Mouse (Mus musculus): ENCODE measurements at regions not wholly inside any gene's neighbourhood (a gene's known extent, or its start where the extent isn't known, plus 50 kb on each side); places are given as distances from the start of the nearest gene placed in this dataset.

GRCm38 (mm10) chr7:71873817-71874216, 432.6 kb downstream of the Mctp2 start:
- dilution Hi-C loops (cut with MboI; ENCODE audit: extremely low pct_ligation_motif_present, extremely low pct_unique_long_range_greater_than_20kb, low sequenced_read_pairs) (no loop called here), in situ Hi-C loops (cut with MboI; ENCODE audit: low pct_ligation_motif_present, low pct_unique_long_range_greater_than_20kb, low sequenced_read_pairs) (no loop called here)
- no peaks in the 10 kb centered on the region for H3K27me3 ChIP-seq (replicated peaks)
- no peaks in the 10 kb centered on the region for H3K79me2 ChIP-seq (replicated peaks; ENCODE audit: control insufficient read depth, extremely low read depth, insufficient read depth, poor library complexity, severe bottlenecking)
- no peak overlapping the region for H3K4me2 ChIP-seq (ENCODE audit: insufficient read depth, low read depth, poor library complexity, severe bottlenecking)
- no peak overlapping the region for H3K27ac ChIP-seq (ENCODE audit: insufficient read depth, low read depth)
- H3K4me1 ChIP-seq (ENCODE audit: control insufficient read depth in 1 of 2, insufficient read depth in 2 of 2) = no peaks in the 10 kb centered on the region
- no peak overlapping the region for H3K4me3 ChIP-seq (replicated peaks in 1 of 3; ENCODE audit: low read depth in 2 of 3, low read length in 2 of 3, poor library complexity in 1 of 3)
- H3K9me3 ChIP-seq (replicated peaks; ENCODE audit: low read length) = peaks cover 54% of the 10 kb centered on the region
- no peak for DNase-seq (ENCODE audit: extremely low read depth)
- no peaks in the 10 kb centered on the region for H3K36me3 ChIP-seq (replicated peaks in 1 of 2; ENCODE audit: control insufficient read depth in 1 of 2, insufficient read depth in 1 of 2, low read length in 1 of 2)
- no peak overlapping the region for H3K9ac ChIP-seq (ENCODE audit: insufficient read depth, low read depth)
- TF ChIP-seq TCF12 (IDR thresholded peaks at IDR 0.05; ENCODE audit: low read depth, low read length) = no peak
- TF ChIP-seq E2F4 (IDR thresholded peaks at IDR 0.05; ENCODE audit: insufficient replicate concordance, low read depth, low read length) = no peak
- no peak for TF ChIP-seq MAX (IDR thresholded peaks at IDR 0.05; ENCODE audit: low read length)
- no peak for TF ChIP-seq NELFE (IDR thresholded peaks at IDR 0.05; ENCODE audit: low read depth, low read length)
- no peak for TF ChIP-seq ETS1 (conservative IDR thresholded peaks at IDR 0.05; ENCODE audit: low read depth, low read length)
- TF ChIP-seq UBTF (IDR thresholded peaks at IDR 0.05; ENCODE audit: low read depth, low read length) = no peak
- TF ChIP-seq CTCF (conservative IDR thresholded peaks at IDR 0.05 in 1 of 2, IDR thresholded peaks at IDR 0.05 in 1 of 2; ENCODE audit: low read depth in 2 of 2, low read length in 2 of 2) = no peak
- TF ChIP-seq IRF4 (IDR thresholded peaks at IDR 0.05; ENCODE audit: low read depth, low read length) = no peak
- no peak for TF ChIP-seq POLR2A (IDR thresholded peaks at IDR 0.05; ENCODE audit: low read depth, low read length)
- TF ChIP-seq JUN (IDR thresholded peaks at IDR 0.05; ENCODE audit: insufficient read depth, low read depth, low read length) = no peak
- no peak for TF ChIP-seq MYC (IDR thresholded peaks at IDR 0.05; ENCODE audit: low read depth, low read length)
- TF ChIP-seq USF2 (conservative IDR thresholded peaks at IDR 0.05; ENCODE audit: low read depth, low read length) = no peak
- no peak for TF ChIP-seq MEF2A (IDR thresholded peaks at IDR 0.05; ENCODE audit: borderline replicate concordance, low read depth, low read length)
- no peak for TF ChIP-seq ZKSCAN1 (IDR thresholded peaks at IDR 0.05; ENCODE audit: borderline replicate concordance, low read depth, low read length)
- TF ChIP-seq POLR2AphosphoS2 (IDR thresholded peaks at IDR 0.05; ENCODE audit: low read depth, low read length) = no peak
- TF ChIP-seq GABPA (IDR thresholded peaks at IDR 0.05; ENCODE audit: insufficient replicate concordance, low read depth, low read length) = no peak
- TF ChIP-seq CHD2 (IDR thresholded peaks at IDR 0.05; ENCODE audit: low read length) = no peak
- TF ChIP-seq KAT2A (IDR thresholded peaks at IDR 0.05; ENCODE audit: insufficient replicate concordance, low read length) = no peak
- TF ChIP-seq MAFK (IDR thresholded peaks at IDR 0.05; ENCODE audit: insufficient replicate concordance, low read length) = no peak
- no peak for TF ChIP-seq ZC3H11A (IDR thresholded peaks at IDR 0.05; ENCODE audit: low read depth, low read length)

- DNase-seq (ENCODE audit: extremely low read depth) = no peak
- Histone ChIP-seq H3K4me3 (replicated peaks in 1 of 3; ENCODE audit: low read depth in 2 of 3, low read length in 2 of 3, poor library complexity in 1 of 3) (no peak overlapping the region), H3K9me3 (replicated peaks; ENCODE audit: low read length) (peaks cover 61% of the 10 kb centered on the region), H3K36me3 (replicated peaks in 1 of 2; ENCODE audit: control insufficient read depth in 1 of 2, insufficient read depth in 1 of 2, low read length in 1 of 2) (no peaks in the 10 kb centered on the region), H3K27me3 (replicated peaks) (no peaks in the 10 kb centered on the region), H3K9ac (ENCODE audit: insufficient read depth, low read depth) (no peak overlapping the region), H3K4me1 (ENCODE audit: control insufficient read depth in 1 of 2, insufficient read depth in 2 of 2) (no peaks in the 10 kb centered on the region), H3K27ac (ENCODE audit: insufficient read depth, low read depth) (no peak overlapping the region), H3K79me2 (replicated peaks; ENCODE audit: control insufficient read depth, extremely low read depth, insufficient read depth, poor library complexity, severe bottlenecking) (no peaks in the 10 kb centered on the region), H3K4me2 (ENCODE audit: insufficient read depth, low read depth, poor library complexity, severe bottlenecking) (no peak overlapping the region)
- TF ChIP-seq JUN (IDR thresholded peaks at IDR 0.05; ENCODE audit: insufficient read depth, low read depth, low read length) (no peak), ZMIZ1 (IDR thresholded peaks at IDR 0.05; ENCODE audit: low read depth, low read length) (no peak), ELF1 (IDR thresholded peaks at IDR 0.05; ENCODE audit: low read depth, low read length) (no peak), TBP (conservative IDR thresholded peaks at IDR 0.05; ENCODE audit: low read depth, low read length) (no peak), PAX5 (IDR thresholded peaks at IDR 0.05; ENCODE audit: low read length) (no peak), ZKSCAN1 (IDR thresholded peaks at IDR 0.05; ENCODE audit: borderline replicate concordance, low read depth, low read length) (no peak), CHD2 (IDR thresholded peaks at IDR 0.05; ENCODE audit: low read length) (no peak), MAX (IDR thresholded peaks at IDR 0.05; ENCODE audit: low read length) (no peak), POLR2AphosphoS2 (IDR thresholded peaks at IDR 0.05; ENCODE audit: low read depth, low read length) (no peak), USF2 (conservative IDR thresholded peaks at IDR 0.05; ENCODE audit: low read depth, low read length) (no peak), MEF2A (IDR thresholded peaks at IDR 0.05; ENCODE audit: borderline replicate concordance, low read depth, low read length) (no peak), EP300 (IDR thresholded peaks at IDR 0.05; ENCODE audit: low read length) (no peak), USF1 (IDR thresholded peaks at IDR 0.05; ENCODE audit: low read depth, low read length) (no peak), RAD21 (IDR thresholded peaks at IDR 0.05; ENCODE audit: low read depth, low read length) (no peak), CTCF (conservative IDR thresholded peaks at IDR 0.05 in 1 of 2, IDR thresholded peaks at IDR 0.05 in 1 of 2; ENCODE audit: low read depth in 2 of 2, low read length in 2 of 2) (no peak), GABPA (IDR thresholded peaks at IDR 0.05; ENCODE audit: insufficient replicate concordance, low read depth, low read length) (no peak)
- dilution Hi-C loops (cut with MboI; ENCODE audit: extremely low pct_ligation_motif_present, extremely low pct_unique_long_range_greater_than_20kb, low sequenced_read_pairs) = no loop called here
- in situ Hi-C loops (cut with MboI; ENCODE audit: low pct_ligation_motif_present, low pct_unique_long_range_greater_than_20kb, low sequenced_read_pairs) = no loop called here
These were observed 433.5 kb downstream of the Mctp2 start for GRCm38 (mm10) chr7:71872912-71873311.

All from CH12.LX (cell line).